Mouse (Mus musculus): Measurements from ENCODE around the gene Ranbp9.
A peak's percentile ranks its signal among the peaks of the same experiment; 100 is the strongest.

Ranbp9 gene

GRCm38 (mm10) chr13:43452177-43452576 is 28.9 kb downstream of the Ranbp9 start:
- DNase-seq (ENCODE audit: low spot score): no peak

GRCm38 (mm10) chr13:43450686-43451085 is 30.4 kb downstream of the Ranbp9 start:
- no peak for DNase-seq (ENCODE audit: low spot score)

- DNase-seq (ENCODE audit: low spot score): no peak
Measured at GRCm38 (mm10) chr13:43447721-43448120, 33.4 kb downstream of the Ranbp9 start.

GRCm38 (mm10) chr13:43445754-43446153 is 35.3 kb downstream of the Ranbp9 start:
- DNase-seq (ENCODE audit: low spot score): no peak

- DNase-seq (ENCODE audit: low spot score): no peak
Measured at GRCm38 (mm10) chr13:43444717-43445116, 36.4 kb downstream of the Ranbp9 start.

GRCm38 (mm10) chr13:43443706-43444105 is 37.4 kb downstream of the Ranbp9 start:
- DNase-seq (ENCODE audit: low spot score): no peak

- DNase-seq (ENCODE audit: low spot score): no peak
Measured at GRCm38 (mm10) chr13:43442551-43442950, 38.5 kb downstream of the Ranbp9 start.

GRCm38 (mm10) chr13:43440376-43440775 is 40.7 kb downstream of the Ranbp9 start:
- no peak for DNase-seq (ENCODE audit: low spot score)

GRCm38 (mm10) chr13:43433395-43433794 is 47.7 kb downstream of the Ranbp9 start:
- no peak for DNase-seq (ENCODE audit: low spot score)

GRCm38 (mm10) chr13:43428436-43428835 is 52.6 kb downstream of the Ranbp9 start:
- no peak for DNase-seq (ENCODE audit: low spot score)

- no peak for DNase-seq (ENCODE audit: low spot score)
Measured at GRCm38 (mm10) chr13:43415249-43415648, 65.8 kb downstream of the Ranbp9 start.

GRCm38 (mm10) chr13:43413611-43414010 is 67.5 kb downstream of the Ranbp9 start:
- DNase-seq (ENCODE audit: low spot score): no peak

GRCm38 (mm10) chr13:43412311-43412710 is 68.8 kb downstream of the Ranbp9 start:
- no peak for DNase-seq (ENCODE audit: low spot score)

- no peak for DNase-seq (ENCODE audit: low spot score)
Measured at GRCm38 (mm10) chr13:43399576-43399975, 81.5 kb downstream of the Ranbp9 start.

- peak; percentile 83 for DNase-seq (ENCODE audit: low spot score)
Measured at GRCm38 (mm10) chr13:43398297-43399080, 82.6 kb downstream of the Ranbp9 start, which contains the start of gene Nol7. Gene Nol7 (plus strand): TSS chr13:43398390.

GRCm38 (mm10) chr13:43397700-43398296 is 83.3 kb downstream of the Ranbp9 start:
- DNase-seq (ENCODE audit: low spot score): no peak

GRCm38 (mm10) chr13:43385321-43385720 is 95.8 kb downstream of the Ranbp9 start:
- no peak for DNase-seq (ENCODE audit: low spot score)

GRCm38 (mm10) chr13:43379989-43380388 is 101.1 kb downstream of the Ranbp9 start:
- no peak for DNase-seq (ENCODE audit: low spot score)

GRCm38 (mm10) chr13:43374918-43375432 is 106.1 kb downstream of the Ranbp9 start:
- DNase-seq (ENCODE audit: low spot score): no peak

GRCm38 (mm10) chr13:43374205-43374604 is 106.9 kb downstream of the Ranbp9 start:
- no peak for DNase-seq (ENCODE audit: low spot score)

- DNase-seq (ENCODE audit: low spot score): no peak
Measured at GRCm38 (mm10) chr13:43372892-43373291, 108.2 kb downstream of the Ranbp9 start.

GRCm38 (mm10) chr13:43370063-43370462 is 111.0 kb downstream of the Ranbp9 start:
- DNase-seq (ENCODE audit: low spot score): no peak

GRCm38 (mm10) chr13:43365825-43366184 is 115.3 kb downstream of the Ranbp9 start:
- no peak for DNase-seq (ENCODE audit: low spot score)
